Mouse (Mus musculus) right cerebral cortex, adult 18-20 months (tissue): ENCODE measurements at regions not wholly inside any gene's neighbourhood (a gene's known extent, or its start where the extent isn't known, plus 50 kb on each side); places are given as distances from the start of the nearest gene placed in this dataset.

ENCODE experiments used
- DNase-seq: peaks from one replicate; pipeline ENCODE4 v3.0.0; 2022; ENCODE audit warnings: mixed read lengths

GRCm38 (mm10) chr16:42677211-42677610, 198.5 kb upstream of the Zbtb20 start:
- no peak for DNase-seq

- DNase-seq = no peak
Observed at GRCm38 (mm10) chr16:42676406-42677075, 199.1 kb upstream of the Zbtb20 start.

GRCm38 (mm10) chr16:42675031-42675430, 200.7 kb upstream of the Zbtb20 start:
- DNase-seq = peak; percentile 32

- no peak for DNase-seq
Observed at GRCm38 (mm10) chr16:42666601-42667000, 209.1 kb upstream of the Zbtb20 start.

- peak; percentile 1 for DNase-seq
Observed at GRCm38 (mm10) chr16:42651904-42652732, 223.6 kb upstream of the Zbtb20 start.

- DNase-seq = no peak
Observed at GRCm38 (mm10) chr16:42649767-42650166, 225.9 kb upstream of the Zbtb20 start.

GRCm38 (mm10) chr16:42648531-42649142, 227.0 kb upstream of the Zbtb20 start:
- DNase-seq = no peak

GRCm38 (mm10) chr16:42647762-42648161, 227.9 kb upstream of the Zbtb20 start:
- no peak for DNase-seq

- no peak for DNase-seq
Observed at GRCm38 (mm10) chr16:42635766-42636165, 239.9 kb upstream of the Zbtb20 start.

GRCm38 (mm10) chr16:42627675-42628074, 248.0 kb upstream of the Zbtb20 start:
- no peak for DNase-seq

- DNase-seq = peak; percentile 88
Observed at GRCm38 (mm10) chr16:42615920-42616319, 259.8 kb upstream of the Zbtb20 start.

GRCm38 (mm10) chr16:42612011-42612410, 263.7 kb upstream of the Zbtb20 start:
- peak; percentile 7 for DNase-seq

GRCm38 (mm10) chr16:42608336-42608735, 267.3 kb upstream of the Zbtb20 start:
- DNase-seq = peak; percentile 67

GRCm38 (mm10) chr16:42592321-42592720, 251.9 kb upstream of the Gap43 start:
- DNase-seq = no peak

- DNase-seq = no peak
Observed at GRCm38 (mm10) chr16:42591530-42591929, 251.1 kb upstream of the Gap43 start.

GRCm38 (mm10) chr16:42586196-42586595, 245.7 kb upstream of the Gap43 start:
- DNase-seq = no peak

- DNase-seq = no peak
Observed at GRCm38 (mm10) chr16:42575517-42575946, 235.1 kb upstream of the Gap43 start.

- DNase-seq = no peak
Observed at GRCm38 (mm10) chr16:42574978-42575377, 234.5 kb upstream of the Gap43 start.

- DNase-seq = peak; percentile 9
Observed at GRCm38 (mm10) chr16:42570246-42570996, 230.0 kb upstream of the Gap43 start.

GRCm38 (mm10) chr16:42569335-42569734, 228.9 kb upstream of the Gap43 start:
- no peak for DNase-seq

GRCm38 (mm10) chr16:42549591-42549990, 209.1 kb upstream of the Gap43 start:
- DNase-seq = no peak

GRCm38 (mm10) chr16:42546229-42547163, 206.0 kb upstream of the Gap43 start:
- no peak for DNase-seq
